Mouse (Mus musculus): ENCODE data around the gene Stx8. TPM values are rescaled to one million over a fixed set of nuclear protein-coding genes. Genes with fewer than 3 reads are reported as not detected.

The Stx8 gene
- polyA plus RNA-seq, 1 experiment from 2014 or later = 62.5 TPM

DNA sequence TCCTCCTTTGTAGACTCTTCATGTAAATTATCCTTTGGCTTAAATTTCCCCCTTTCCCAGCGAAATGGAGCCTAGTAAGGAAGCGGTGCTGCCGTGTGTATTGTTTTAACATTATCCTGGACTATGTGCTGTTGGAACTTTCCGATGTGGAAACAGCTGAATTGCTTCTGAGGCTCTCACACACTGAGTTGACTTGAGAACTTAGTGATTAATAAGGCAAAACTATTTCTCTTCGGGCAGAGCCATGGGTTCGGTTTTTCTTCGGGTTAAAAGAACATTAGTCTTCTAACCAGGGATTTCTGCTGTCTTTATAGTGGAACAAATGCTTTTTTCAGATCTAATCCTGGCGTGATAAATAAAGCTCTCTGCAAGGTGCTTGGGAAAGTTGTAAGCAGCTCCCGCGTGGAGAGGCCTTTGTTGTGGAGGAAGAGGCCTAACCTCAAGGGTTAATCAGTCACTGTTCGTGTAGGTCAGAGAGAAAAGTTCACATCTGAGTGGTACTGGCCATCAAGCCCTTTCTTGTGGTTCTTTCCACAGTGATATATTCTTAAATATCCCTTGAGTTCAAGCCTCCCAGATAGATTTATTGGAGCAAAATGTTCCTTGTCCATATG is 106.7 kb downstream of the Stx8 start:
- no peak overlapping the region for H3K4me2 ChIP-seq (ENCODE audit: low read length)

DNA sequence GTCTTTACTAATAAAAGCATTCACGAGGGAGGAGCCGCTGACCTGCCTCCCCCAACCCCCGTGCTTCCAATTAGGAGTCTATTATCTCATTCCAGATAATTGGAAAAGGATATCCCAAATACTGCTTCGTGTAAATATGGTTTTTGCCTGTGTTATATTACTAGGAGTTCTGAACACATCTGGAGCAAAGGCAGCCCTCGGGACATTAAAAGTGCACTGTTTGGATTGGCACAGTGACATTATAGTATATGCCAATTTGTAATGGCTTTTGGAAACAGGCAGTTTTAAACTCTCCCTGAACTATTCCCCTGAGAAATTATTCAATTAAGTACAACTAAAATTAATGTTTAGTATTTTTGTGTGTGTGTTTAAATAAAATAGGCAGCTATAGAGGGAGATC is 108.7 kb downstream of the Stx8 start:
- no peak overlapping the region for H3K4me2 ChIP-seq (ENCODE audit: low read length)
- no peak overlapping the region for H3K4me3 ChIP-seq (ENCODE audit: control insufficient read depth in 1 of 2, insufficient read depth in 1 of 2, low read depth in 1 of 2, low read length in 2 of 2)
- no peak for ATAC-seq (ENCODE audit: insufficient number of reproducible peaks, insufficient read depth, low FRiP score, low read depth)
- no peaks in the 10 kb centered on the region for H3K9me3 ChIP-seq (ENCODE audit: control insufficient read depth, low read length)
- H3K27me3 ChIP-seq (ENCODE audit: control insufficient read depth, insufficient read depth, low read length) = no peaks in the 10 kb centered on the region
- no peak overlapping the region for H3K27ac ChIP-seq (replicated peaks in 1 of 2; ENCODE audit: control insufficient read depth in 1 of 2, insufficient read depth in 1 of 2, low read depth in 2 of 2, low read length in 2 of 2)
- H3K36me3 ChIP-seq (ENCODE audit: control insufficient read depth, insufficient read depth, low read length) = no peaks in the 10 kb centered on the region
- peaks cover 3 to 10% of the 10 kb centered on the region in 2 experiments; a peak in 2 of 4 replicates for H3K4me1 ChIP-seq (ENCODE audit: control insufficient read depth in 2 of 2, insufficient read depth in 2 of 2, low read length in 2 of 2)
- H3K9ac ChIP-seq (ENCODE audit: low read length) = no peak overlapping the region
- 53% methylated on average over 5 of the region's 5 CpGs for WGBS

More for the DNA sequence above, 106.7 kb downstream of the Stx8 start:
- 64% methylated on average over 11 of the region's 11 CpGs for WGBS
- H3K9me3 ChIP-seq (ENCODE audit: control insufficient read depth, low read length) = no peaks in the 10 kb centered on the region
- H3K4me1 ChIP-seq (ENCODE audit: control insufficient read depth in 2 of 2, insufficient read depth in 2 of 2, low read length in 2 of 2) = peaks cover 3 to 10% of the 10 kb centered on the region in 2 experiments; a peak in 2 of 4 replicates
- H3K36me3 ChIP-seq (ENCODE audit: control insufficient read depth, insufficient read depth, low read length) = no peaks in the 10 kb centered on the region
- H3K4me3 ChIP-seq (ENCODE audit: control insufficient read depth in 1 of 2, insufficient read depth in 1 of 2, low read depth in 1 of 2, low read length in 2 of 2) = no peak overlapping the region
- H3K9ac ChIP-seq (ENCODE audit: low read length) = no peak overlapping the region
- ATAC-seq (ENCODE audit: insufficient number of reproducible peaks, insufficient read depth, low FRiP score, low read depth) = no peak
- no peaks in the 10 kb centered on the region for H3K27me3 ChIP-seq (ENCODE audit: control insufficient read depth, insufficient read depth, low read length)
- peak overlapping the region in 1 of 2 experiments; percentile 33; a peak in 2 of 4 replicates for H3K27ac ChIP-seq (replicated peaks in 1 of 2; ENCODE audit: control insufficient read depth in 1 of 2, insufficient read depth in 1 of 2, low read depth in 2 of 2, low read length in 2 of 2)

DNA sequence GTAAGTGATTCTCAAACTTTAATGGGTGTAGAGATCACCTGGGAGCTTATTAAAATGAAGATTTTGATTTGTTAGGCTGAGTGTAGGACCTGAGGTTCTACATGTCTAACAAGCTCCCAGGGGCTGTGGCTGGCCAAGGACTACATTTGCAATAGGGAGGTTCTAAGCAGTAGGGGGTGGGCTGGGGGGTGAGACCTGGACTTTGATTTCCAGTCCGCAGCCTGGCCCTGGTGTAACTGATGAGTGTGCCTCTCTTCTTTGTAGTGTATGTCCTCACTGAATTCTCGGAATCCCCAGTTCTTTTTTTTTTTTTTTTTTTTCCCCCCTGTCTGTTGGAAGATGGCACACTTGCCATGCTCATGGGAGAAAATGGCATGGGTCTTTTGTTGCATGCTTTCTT is 109.3 kb downstream of the Stx8 start:
- no peak for ATAC-seq (ENCODE audit: insufficient number of reproducible peaks, insufficient read depth, low FRiP score, low read depth)
- 73% methylated on average over 2 of the region's 2 CpGs for WGBS
- H3K9ac ChIP-seq (ENCODE audit: low read length) = no peak overlapping the region

DNA sequence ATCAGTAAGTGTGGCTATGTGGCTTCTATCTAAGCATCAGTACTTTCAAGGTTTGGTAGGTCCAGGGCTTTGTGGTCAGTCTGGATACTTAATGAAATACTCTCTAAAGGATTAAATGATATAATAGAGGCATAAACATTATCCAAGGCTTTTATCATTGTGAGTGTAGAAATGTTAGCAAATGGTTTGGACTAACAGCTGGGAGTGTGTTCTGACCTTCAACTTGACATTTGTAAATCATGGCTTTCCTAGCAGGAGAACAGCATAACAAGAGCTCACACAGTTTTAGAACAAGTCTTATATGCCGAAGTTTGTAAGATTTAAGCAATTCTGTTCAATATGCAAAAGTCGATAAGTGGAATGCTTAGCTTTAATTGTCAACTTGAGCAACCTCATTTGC is 113.8 kb downstream of the Stx8 start:
- 85% methylated on average over 2 of the region's 2 CpGs for WGBS
- Histone ChIP-seq H3K27ac (replicated peaks in 1 of 2; ENCODE audit: control insufficient read depth in 1 of 2, insufficient read depth in 1 of 2, low read depth in 2 of 2, low read length in 2 of 2) (no peak overlapping the region), H3K9ac (ENCODE audit: low read length) (no peak overlapping the region), H3K4me1 (ENCODE audit: control insufficient read depth in 2 of 2, insufficient read depth in 2 of 2, low read length in 2 of 2) (0 out of 4 replicates have a peak, but pooled peaks cover 0 to 3% of the 10 kb centered on the region in 2 experiments), H3K9me3 (ENCODE audit: control insufficient read depth, low read length) (no peaks in the 10 kb centered on the region), H3K27me3 (ENCODE audit: control insufficient read depth, insufficient read depth, low read length) (no peaks in the 10 kb centered on the region), H3K4me2 (ENCODE audit: low read length) (no peak overlapping the region), H3K4me3 (ENCODE audit: control insufficient read depth in 1 of 2, insufficient read depth in 1 of 2, low read depth in 1 of 2, low read length in 2 of 2) (no peak overlapping the region), H3K36me3 (ENCODE audit: control insufficient read depth, insufficient read depth, low read length) (no peaks in the 10 kb centered on the region)
- ATAC-seq (ENCODE audit: insufficient number of reproducible peaks, insufficient read depth, low FRiP score, low read depth) = no peak

More for the DNA sequence above, 109.3 kb downstream of the Stx8 start:
- no peaks in the 10 kb centered on the region for H3K36me3 ChIP-seq (ENCODE audit: control insufficient read depth, insufficient read depth, low read length)
- H3K4me2 ChIP-seq (ENCODE audit: low read length) = no peak overlapping the region
- H3K4me3 ChIP-seq (ENCODE audit: control insufficient read depth in 1 of 2, insufficient read depth in 1 of 2, low read depth in 1 of 2, low read length in 2 of 2) = no peak overlapping the region
- peaks cover 3 to 10% of the 10 kb centered on the region in 2 experiments; a peak in 2 of 4 replicates for H3K4me1 ChIP-seq (ENCODE audit: control insufficient read depth in 2 of 2, insufficient read depth in 2 of 2, low read length in 2 of 2)
- no peaks in the 10 kb centered on the region for H3K27me3 ChIP-seq (ENCODE audit: control insufficient read depth, insufficient read depth, low read length)
- no peak overlapping the region for H3K27ac ChIP-seq (replicated peaks in 1 of 2; ENCODE audit: control insufficient read depth in 1 of 2, insufficient read depth in 1 of 2, low read depth in 2 of 2, low read length in 2 of 2)
- no peaks in the 10 kb centered on the region for H3K9me3 ChIP-seq (ENCODE audit: control insufficient read depth, low read length)

DNA sequence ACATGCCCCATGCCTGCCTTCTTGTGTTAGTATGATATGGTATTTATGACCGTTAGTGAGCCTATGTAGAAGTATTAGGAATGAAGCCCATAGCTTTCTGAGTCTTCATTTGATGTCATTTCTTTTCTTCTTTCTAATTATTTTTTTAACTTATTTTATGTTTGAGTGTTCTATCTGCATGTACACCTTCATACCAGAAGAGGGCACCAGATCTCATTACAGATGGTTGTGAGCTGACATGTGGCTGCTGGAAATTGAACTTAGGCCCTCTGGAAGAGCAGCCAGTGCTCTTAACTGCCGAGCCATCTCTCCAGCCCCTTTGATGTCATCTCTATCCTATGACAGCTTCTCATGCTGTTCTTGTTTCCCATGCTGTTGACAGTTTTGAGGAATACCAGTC is 115.0 kb downstream of the Stx8 start:
- H3K4me2 ChIP-seq (ENCODE audit: low read length) = no peak overlapping the region
- no peak overlapping the region for H3K27ac ChIP-seq (replicated peaks in 1 of 2; ENCODE audit: control insufficient read depth in 1 of 2, insufficient read depth in 1 of 2, low read depth in 2 of 2, low read length in 2 of 2)
- no peaks in the 10 kb centered on the region for H3K9me3 ChIP-seq (ENCODE audit: control insufficient read depth, low read length)
- WGBS = 85% methylated on average over 2 of the region's 2 CpGs
- H3K4me3 ChIP-seq (ENCODE audit: control insufficient read depth in 1 of 2, insufficient read depth in 1 of 2, low read depth in 1 of 2, low read length in 2 of 2) = no peak overlapping the region
- no peaks in the 10 kb centered on the region for H3K27me3 ChIP-seq (ENCODE audit: control insufficient read depth, insufficient read depth, low read length)
- H3K36me3 ChIP-seq (ENCODE audit: control insufficient read depth, insufficient read depth, low read length) = no peaks in the 10 kb centered on the region
- no peak overlapping the region for H3K9ac ChIP-seq (ENCODE audit: low read length)
- 0 out of 4 replicates have a peak, but pooled peaks cover 0 to 3% of the 10 kb centered on the region in 2 experiments for H3K4me1 ChIP-seq (ENCODE audit: control insufficient read depth in 2 of 2, insufficient read depth in 2 of 2, low read length in 2 of 2)
- no peak for ATAC-seq (ENCODE audit: insufficient number of reproducible peaks, insufficient read depth, low FRiP score, low read depth)

DNA sequence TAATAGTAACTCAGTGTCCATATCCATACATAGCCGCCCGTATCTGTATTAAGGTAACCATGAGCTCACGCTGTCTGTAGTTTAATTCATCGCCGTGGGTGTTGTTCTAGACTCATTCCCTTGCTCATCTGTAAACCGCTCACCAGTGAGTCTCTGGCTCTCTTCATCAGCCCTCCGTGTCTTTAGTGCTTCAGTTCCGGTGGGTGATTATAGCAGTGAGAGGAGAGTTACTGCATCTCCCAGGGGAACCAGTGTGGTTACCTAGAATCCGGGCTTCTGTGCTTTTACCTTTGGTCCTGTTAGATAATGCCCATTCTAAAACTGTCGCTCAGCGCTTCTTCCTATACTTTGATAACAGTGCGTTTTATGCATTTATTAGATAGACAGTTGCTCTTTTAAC is 116.8 kb downstream of the Stx8 start:
- ATAC-seq (ENCODE audit: insufficient number of reproducible peaks, insufficient read depth, low FRiP score, low read depth) = no peak

DNA sequence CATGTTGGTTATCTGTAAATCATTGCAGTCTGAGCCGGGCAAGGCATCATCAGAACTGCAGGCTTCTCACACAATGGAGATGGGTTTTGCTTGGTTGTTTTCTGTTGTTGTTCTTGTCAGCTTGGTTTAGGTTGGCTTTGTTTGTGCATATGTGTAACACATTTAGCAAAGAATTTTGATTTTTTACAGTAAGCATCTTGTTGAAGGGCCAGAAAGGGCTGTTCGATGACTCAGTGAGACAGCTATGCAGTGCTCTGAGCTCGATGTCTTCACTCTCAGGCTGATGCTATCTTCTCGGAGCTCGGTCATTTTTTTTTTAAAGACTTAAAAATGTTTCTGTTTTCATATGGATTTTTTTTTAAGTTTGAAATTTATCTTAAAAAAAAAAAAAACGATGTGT is 117.6 kb downstream of the Stx8 start:
- Histone ChIP-seq H3K4me2 (ENCODE audit: low read length) (no peak overlapping the region), H3K27ac (replicated peaks in 1 of 2; ENCODE audit: control insufficient read depth in 1 of 2, insufficient read depth in 1 of 2, low read depth in 2 of 2, low read length in 2 of 2) (no peak overlapping the region), H3K9me3 (ENCODE audit: control insufficient read depth, low read length) (no peaks in the 10 kb centered on the region), H3K36me3 (ENCODE audit: control insufficient read depth, insufficient read depth, low read length) (no peaks in the 10 kb centered on the region), H3K4me3 (ENCODE audit: control insufficient read depth in 1 of 2, insufficient read depth in 1 of 2, low read depth in 1 of 2, low read length in 2 of 2) (no peak overlapping the region), H3K9ac (ENCODE audit: low read length) (no peak overlapping the region), H3K27me3 (ENCODE audit: control insufficient read depth, insufficient read depth, low read length) (no peaks in the 10 kb centered on the region), H3K4me1 (ENCODE audit: control insufficient read depth in 2 of 2, insufficient read depth in 2 of 2, low read length in 2 of 2) (0 out of 4 replicates have a peak, but pooled peaks cover 0 to 3% of the 10 kb centered on the region in 2 experiments)
- WGBS = 64% methylated on average over 6 of the region's 6 CpGs
- ATAC-seq (ENCODE audit: insufficient number of reproducible peaks, insufficient read depth, low FRiP score, low read depth) = no peak

More for the DNA sequence above, 116.8 kb downstream of the Stx8 start:
- H3K27me3 ChIP-seq (ENCODE audit: control insufficient read depth, insufficient read depth, low read length) = no peaks in the 10 kb centered on the region
- no peak overlapping the region for H3K27ac ChIP-seq (replicated peaks in 1 of 2; ENCODE audit: control insufficient read depth in 1 of 2, insufficient read depth in 1 of 2, low read depth in 2 of 2, low read length in 2 of 2)
- H3K9me3 ChIP-seq (ENCODE audit: control insufficient read depth, low read length) = no peaks in the 10 kb centered on the region
- 0 out of 4 replicates have a peak, but pooled peaks cover 0 to 3% of the 10 kb centered on the region in 2 experiments for H3K4me1 ChIP-seq (ENCODE audit: control insufficient read depth in 2 of 2, insufficient read depth in 2 of 2, low read length in 2 of 2)
- no peak overlapping the region for H3K4me2 ChIP-seq (ENCODE audit: low read length)
- no peaks in the 10 kb centered on the region for H3K36me3 ChIP-seq (ENCODE audit: control insufficient read depth, insufficient read depth, low read length)
- H3K9ac ChIP-seq (ENCODE audit: low read length) = no peak overlapping the region
- no peak overlapping the region for H3K4me3 ChIP-seq (ENCODE audit: control insufficient read depth in 1 of 2, insufficient read depth in 1 of 2, low read depth in 1 of 2, low read length in 2 of 2)
- 89% methylated on average over 12 of the region's 12 CpGs for WGBS

DNA sequence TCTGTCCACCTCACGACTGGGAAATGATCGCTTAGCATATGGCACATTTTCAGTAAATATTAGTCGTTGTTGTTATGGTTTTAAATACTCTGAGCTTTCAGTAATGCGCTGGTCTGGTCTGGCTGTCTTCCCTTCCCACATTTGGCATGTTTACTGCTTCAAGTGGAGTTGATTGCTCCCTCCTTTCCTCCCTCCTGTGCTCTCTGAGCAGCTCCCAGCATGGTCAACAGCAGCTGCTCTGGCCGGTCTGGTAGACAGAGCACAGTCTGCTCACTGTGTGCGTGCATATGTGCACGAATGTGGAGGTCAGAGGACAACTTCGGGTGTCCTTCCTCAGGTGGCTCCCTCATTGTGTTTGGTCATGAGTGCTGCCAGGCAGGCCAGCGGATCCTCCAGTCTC is 120.2 kb downstream of the Stx8 start:
- 86% methylated on average over 9 of the region's 9 CpGs for WGBS
- Histone ChIP-seq H3K4me1 (ENCODE audit: control insufficient read depth in 2 of 2, insufficient read depth in 2 of 2, low read length in 2 of 2) (peaks cover 7 to 12% of the 10 kb centered on the region in 2 experiments), H3K4me3 (ENCODE audit: control insufficient read depth in 1 of 2, insufficient read depth in 1 of 2, low read depth in 1 of 2, low read length in 2 of 2) (no peak overlapping the region), H3K9ac (ENCODE audit: low read length) (no peak overlapping the region), H3K36me3 (ENCODE audit: control insufficient read depth, insufficient read depth, low read length) (no peaks in the 10 kb centered on the region), H3K27ac (replicated peaks in 1 of 2; ENCODE audit: control insufficient read depth in 1 of 2, insufficient read depth in 1 of 2, low read depth in 2 of 2, low read length in 2 of 2) (no peak overlapping the region), H3K4me2 (ENCODE audit: low read length) (no peak overlapping the region), H3K27me3 (ENCODE audit: control insufficient read depth, insufficient read depth, low read length) (no peaks in the 10 kb centered on the region), H3K9me3 (ENCODE audit: control insufficient read depth, low read length) (no peaks in the 10 kb centered on the region)
- no peak for ATAC-seq (ENCODE audit: insufficient number of reproducible peaks, insufficient read depth, low FRiP score, low read depth)
